ENCODE assay signal across 22 mouse cellular contexts in genomic region chr3:87783282-87784023, GRCm38 (mm10). TPM values are rescaled to one million over a fixed set of nuclear protein-coding genes. Genes with fewer than 3 reads are reported as not detected.
DNase-seq lines count a peak whose midpoint lies in the region; ATAC-seq and TF ChIP-seq lines count a peak whose summit lies in the region.
"Had no signal": no experiment of that assay in that cellular context is flagged by ENCODE, and none has a peak within 500 bp of the region (broad histone marks: within the 10 kb centered on the region; RNA-seq: fewer than 3 reads in every experiment).

No protein-coding gene starts in this region.

- H3K27me3 ChIP-seq in kidney, embryonic 15.5 days, result peaks cover 17% of the 10 kb centered on the region
- H3K27me3 ChIP-seq in lung, postnatal 0 days (replicated peaks; ENCODE audit: insufficient read depth, low read length), result no peaks in the 10 kb centered on the region
- H3K27me3 ChIP-seq in ES-Bruce4 (ENCODE audit: control insufficient read depth, insufficient read depth, low read length, poor library complexity, severe bottlenecking), result no peaks in the 10 kb centered on the region
- H3K27me3 ChIP-seq in limb, embryonic 10.5 days (ENCODE audit: low read depth, poor library complexity, severe bottlenecking), result peaks cover 33% of the 10 kb centered on the region
- H3K27me3 ChIP-seq in hindbrain, postnatal 0 days (ENCODE audit: insufficient read depth, low read length), result no peaks in the 10 kb centered on the region
- H3K27me3 ChIP-seq: forebrain, embryonic 15.5 days had no signal

- H3K36me3 ChIP-seq in kidney, embryonic 15.5 days, result no peaks in the 10 kb centered on the region
- H3K36me3 ChIP-seq in lung, postnatal 0 days (ENCODE audit: insufficient read depth, low read length), result no peaks in the 10 kb centered on the region
- H3K36me3 ChIP-seq in ES-Bruce4 (ENCODE audit: control insufficient read depth, insufficient read depth, low read length, poor library complexity, severe bottlenecking), result no peaks in the 10 kb centered on the region
- no peaks in the 10 kb centered on the region for H3K36me3 ChIP-seq in limb, embryonic 10.5 days
- H3K36me3 ChIP-seq in hindbrain, postnatal 0 days (ENCODE audit: insufficient read depth, low read length), result no peaks in the 10 kb centered on the region
- H3K36me3 ChIP-seq: embryonic facial prominence, embryonic 13.5 days; forebrain, embryonic 15.5 days; G1E had no signal

- no peak overlapping the region for H3K4me3 ChIP-seq in kidney, embryonic 15.5 days (replicated peaks)
- no peak overlapping the region for H3K4me3 ChIP-seq in lung, postnatal 0 days (ENCODE audit: low read depth, low read length)
- H3K4me3 ChIP-seq in ES-Bruce4 (ENCODE audit: low read depth, low read length), result peak overlapping the region; percentile 31
- no peak overlapping the region for H3K4me3 ChIP-seq in limb, embryonic 10.5 days
- no peak overlapping the region for H3K4me3 ChIP-seq in hindbrain, postnatal 0 days (ENCODE audit: low read length)
- H3K4me3 ChIP-seq: embryonic facial prominence, embryonic 13.5 days; forebrain, embryonic 15.5 days had no signal

- 71% methylated on average over 25 of the region's 25 CpGs for WGBS in kidney, embryonic 15.5 days
- 80% methylated on average over 23 of the region's 25 CpGs for WGBS in lung, postnatal 0 days
- WGBS in limb, embryonic 10.5 days, result 88% methylated on average over 25 of the region's 25 CpGs
- WGBS in hindbrain, postnatal 0 days, result 77% methylated on average over 25 of the region's 25 CpGs

- peak; percentile 50 for ATAC-seq in kidney, embryonic 15.5 days (replicated peaks; ENCODE audit: low FRiP score)
- ATAC-seq in lung, postnatal 0 days, result peak; percentile 55
- ATAC-seq in hindbrain, postnatal 0 days, result no peak
- ATAC-seq: forebrain, embryonic 15.5 days; Patski had no signal

- H3K9me3 ChIP-seq in kidney, embryonic 15.5 days (replicated peaks), result no peaks in the 10 kb centered on the region
- H3K9me3 ChIP-seq in lung, postnatal 0 days (ENCODE audit: low read length), result no peaks in the 10 kb centered on the region
- H3K9me3 ChIP-seq in ES-Bruce4 (replicated peaks; ENCODE audit: control insufficient read depth, insufficient read depth, low read length, poor library complexity, severe bottlenecking), result no peaks in the 10 kb centered on the region
- no peaks in the 10 kb centered on the region for H3K9me3 ChIP-seq in limb, embryonic 10.5 days (replicated peaks)
- H3K9me3 ChIP-seq in hindbrain, postnatal 0 days (ENCODE audit: low read length), result no peaks in the 10 kb centered on the region
- H3K9me3 ChIP-seq: embryonic facial prominence, embryonic 13.5 days; forebrain, embryonic 15.5 days; G1E had no signal

- peak overlapping the region; percentile 30 for H3K27ac ChIP-seq in kidney, embryonic 15.5 days
- H3K27ac ChIP-seq in lung, postnatal 0 days (ENCODE audit: low read length), result no peak overlapping the region
- no peak overlapping the region for H3K27ac ChIP-seq in ES-Bruce4 (ENCODE audit: insufficient read depth, low read length)
- H3K27ac ChIP-seq in limb, embryonic 10.5 days, result 0 out of 2 replicates have a peak overlapping the region, but pooled peaks have one; percentile 37
- H3K27ac ChIP-seq in hindbrain, postnatal 0 days, result no peak overlapping the region
- H3K27ac ChIP-seq: embryonic facial prominence, embryonic 13.5 days; forebrain, embryonic 15.5 days had no signal

- no peak overlapping the region for H3K9ac ChIP-seq in kidney, embryonic 15.5 days
- H3K9ac ChIP-seq in lung, postnatal 0 days (replicated peaks; ENCODE audit: low read depth), result no peak overlapping the region
- H3K9ac ChIP-seq in ES-Bruce4 (ENCODE audit: low read depth, poor library complexity, severe bottlenecking), result no peak overlapping the region
- H3K9ac ChIP-seq in hindbrain, postnatal 0 days (replicated peaks; ENCODE audit: low read length), result no peak overlapping the region
- H3K9ac ChIP-seq: embryonic facial prominence, embryonic 13.5 days; forebrain, embryonic 15.5 days had no signal

- peak overlapping the region; percentile 0; the same call in 1 of the 2 replicates for H3K4me2 ChIP-seq in kidney, embryonic 15.5 days
- H3K4me2 ChIP-seq in lung, postnatal 0 days (replicated peaks; ENCODE audit: low read depth, low read length), result 0 out of 2 replicates have a peak overlapping the region, but pooled peaks have one; percentile 28
- no peak overlapping the region for H3K4me2 ChIP-seq in hindbrain, postnatal 0 days (ENCODE audit: low read depth, low read length)
- H3K4me2 ChIP-seq: embryonic facial prominence, embryonic 13.5 days; forebrain, embryonic 15.5 days; heart, embryonic 11.5 days had no signal

- no peak for TF ChIP-seq CTCF in lung, postnatal 0 days (IDR thresholded peaks at IDR 0.05)
- no peak for TF ChIP-seq CTCF in ES-Bruce4 (IDR thresholded peaks at IDR 0.05; ENCODE audit: low read depth, low read length)
- TF ChIP-seq CTCF in hindbrain, postnatal 0 days (IDR thresholded peaks at IDR 0.05; ENCODE audit: low read depth), result no peak

- peaks cover 18% of the 10 kb centered on the region for H3K4me1 ChIP-seq in kidney, embryonic 15.5 days
- H3K4me1 ChIP-seq in lung, postnatal 0 days (ENCODE audit: insufficient read depth, low read depth, low read length), result no peaks in the 10 kb centered on the region
- H3K4me1 ChIP-seq in ES-Bruce4 (ENCODE audit: control insufficient read depth, insufficient read depth, low read length), result no peaks in the 10 kb centered on the region
- peaks cover 9% of the 10 kb centered on the region for H3K4me1 ChIP-seq in limb, embryonic 10.5 days
- H3K4me1 ChIP-seq in hindbrain, postnatal 0 days (ENCODE audit: insufficient read depth, low read length), result 0 out of 2 replicates have a peak, but pooled peaks cover 5% of the 10 kb centered on the region
- H3K4me1 ChIP-seq: forebrain, embryonic 15.5 days had no signal

- no peak for TF ChIP-seq POLR2A in ES-Bruce4 (IDR thresholded peaks at IDR 0.05; ENCODE audit: insufficient read depth, low read length)

- no peak for DNase-seq in kidney, adult 11 months
- DNase-seq in lung, postnatal 0 days (ENCODE audit: low spot score), result no peak
- no peak for DNase-seq in lung, postnatal 14 days
- no peak for DNase-seq in limb, embryonic 10.5 days (ENCODE audit: low spot score)
- no peak for DNase-seq in embryo, embryonic 11 days
- no peak for DNase-seq in hindbrain, postnatal 0 days (ENCODE audit: low spot score)
- DNase-seq: adrenal gland, adult 2 months; cerebellum, adult 11-12 months; cerebellum, postnatal 14 days; gastrocnemius, postnatal 10 days; heart, postnatal 10 days; kidney, adult 8-10 months had no signal

- TF ChIP-seq EP300 in lung, postnatal 0 days (IDR thresholded peaks at IDR 0.05), result no peak
- TF ChIP-seq EP300 in ES-Bruce4 (IDR thresholded peaks at IDR 0.05; ENCODE audit: insufficient read depth, low read depth, low read length), result no peak

RNA-seq across cellular contexts. Expression of gene Ntrk1, which starts 11.5 kb away (rescaled TPM):
- polyA plus RNA-seq in kidney, embryonic 15.5 days (2015; fragmentation: Nextera tagmentation; extraction: Ambion mirVana), result 6.1 and 8.4 TPM in 2 replicates
- 4.1 and 4.2 TPM in 2 replicates for polyA plus RNA-seq in lung, postnatal 0 days (2015; fragmentation: Nextera tagmentation; extraction: Ambion mirVana)
- 0.26 and 0.46 TPM in 2 replicates for polyA plus RNA-seq in ES-Bruce4 (2011; ENCODE audit: insufficient read depth, insufficient read length, low read depth, missing spikeins)
- polyA plus RNA-seq in limb, embryonic 10.5 days (2016; fragmentation: Nextera tagmentation; extraction: Ambion mirVana), result 0.28 and 0.29 TPM in 2 replicates
- total RNA-seq in hindbrain, postnatal 0 days (2014; rRNA removed), result 3.2 and 4.8 TPM in 2 replicates
- polyA plus RNA-seq in hindbrain, postnatal 0 days (2015; fragmentation: Nextera tagmentation; extraction: Ambion mirVana), result 5.2 and 5.4 TPM in 2 replicates
- total RNA-seq: G1E; granulocyte monocyte progenitor cell, adult 5-6 weeks; liver, adult 2 months; neutrophil, adult 5-6 weeks had no signal
- polyA plus RNA-seq: G1E, Patski had no signal

RNA-seq across cellular contexts. Expression of gene Insrr, which starts 13.3 kb away (rescaled TPM):
- 1.2 and 1.5 TPM in 2 replicates for polyA plus RNA-seq in kidney, embryonic 15.5 days (2015; fragmentation: Nextera tagmentation; extraction: Ambion mirVana)
- polyA plus RNA-seq in lung, postnatal 0 days (2015; fragmentation: Nextera tagmentation; extraction: Ambion mirVana), result 0.02 and 0.12 TPM in 2 replicates
- polyA plus RNA-seq in ES-Bruce4 (2011; ENCODE audit: insufficient read depth, insufficient read length, low read depth, missing spikeins), result 0.35 TPM in 1 of 2 replicates, not detected in the other
- 0.05 and 0.16 TPM in 2 replicates for polyA plus RNA-seq in limb, embryonic 10.5 days (2016; fragmentation: Nextera tagmentation; extraction: Ambion mirVana)
- total RNA-seq in hindbrain, postnatal 0 days (2014; rRNA removed), result 0.78 and 0.90 TPM in 2 replicates
- polyA plus RNA-seq in hindbrain, postnatal 0 days (2015; fragmentation: Nextera tagmentation; extraction: Ambion mirVana), result 0.33 and 0.44 TPM in 2 replicates
- total RNA-seq: granulocyte monocyte progenitor cell, adult 5-6 weeks; liver, adult 2 months; neutrophil, adult 5-6 weeks had no signal
- polyA plus RNA-seq: G1E had no signal

RNA-seq across cellular contexts. Expression of gene Lrrc71, which starts 35.0 kb away (rescaled TPM):
- polyA plus RNA-seq in kidney, embryonic 15.5 days (2015; fragmentation: Nextera tagmentation; extraction: Ambion mirVana), result 0.66 and 0.84 TPM in 2 replicates
- 8.9 and 9.3 TPM in 2 replicates for polyA plus RNA-seq in lung, postnatal 0 days (2015; fragmentation: Nextera tagmentation; extraction: Ambion mirVana)
- not detected in 2 replicates for polyA plus RNA-seq in ES-Bruce4 (2011; ENCODE audit: insufficient read depth, insufficient read length, low read depth, missing spikeins)
- 0.31 and 0.43 TPM in 2 replicates for polyA plus RNA-seq in limb, embryonic 10.5 days (2016; fragmentation: Nextera tagmentation; extraction: Ambion mirVana)
- total RNA-seq in hindbrain, postnatal 0 days (2014; rRNA removed), result 0.40 and 4.4 TPM in 2 replicates
- 0.77 and 1.2 TPM in 2 replicates for polyA plus RNA-seq in hindbrain, postnatal 0 days (2015; fragmentation: Nextera tagmentation; extraction: Ambion mirVana)
- total RNA-seq: granulocyte monocyte progenitor cell, adult 5-6 weeks had no signal
- polyA plus RNA-seq: G1E had no signal

RNA-seq across cellular contexts. Expression of gene Pear1, which starts 40.7 kb away (rescaled TPM):
- polyA plus RNA-seq in kidney, embryonic 15.5 days (2015; fragmentation: Nextera tagmentation; extraction: Ambion mirVana), result 40.8 and 51.0 TPM in 2 replicates
- polyA plus RNA-seq in lung, postnatal 0 days (2015; fragmentation: Nextera tagmentation; extraction: Ambion mirVana), result 20.8 and 21.4 TPM in 2 replicates
- 1.9 and 2.3 TPM in 2 replicates for polyA plus RNA-seq in ES-Bruce4 (2011; ENCODE audit: insufficient read depth, insufficient read length, low read depth, missing spikeins)
- 13.8 and 17.7 TPM in 2 replicates for polyA plus RNA-seq in limb, embryonic 10.5 days (2016; fragmentation: Nextera tagmentation; extraction: Ambion mirVana)
- total RNA-seq in hindbrain, postnatal 0 days (2014; rRNA removed), result 19.4 and 22.7 TPM in 2 replicates
- 6.4 and 7.4 TPM in 2 replicates for polyA plus RNA-seq in hindbrain, postnatal 0 days (2015; fragmentation: Nextera tagmentation; extraction: Ambion mirVana)
- polyA plus RNA-seq: G1E had no signal

Comparison
In these comparisons a context has a peak if more than half of its experiments do, and no peak if none do; other contexts are left out.
1. H3K27ac ChIP-seq: peak in kidney, embryonic 15.5 days (single experiment) and limb, embryonic 10.5 days (single experiment); none in lung, postnatal 0 days (single experiment), ES-Bruce4 (single experiment) and hindbrain, postnatal 0 days (single experiment).